Mouse (Mus musculus) embryonic facial prominence, embryonic 12.5 days (tissue): ENCODE measurements around the gene Klhl5. TPM values are rescaled to one million over a fixed set of nuclear protein-coding genes. Genes with fewer than 3 reads are reported as not detected.
A peak's percentile ranks its signal among the peaks of the same experiment; 100 is the strongest.
"Not testable (repeated sequence)": the region's sequence is repeated elsewhere in the genome, so short reads cannot be mapped to it uniquely, and the experiment has no call there.

Source experiments
- ATAC-seq: fragments of 200-750 bp; cut with Nextera tagmentation; 2 replicates; pipeline ENCODE4 v1.8.0; 2017; ENCODE audit not compliant: insufficient number of reproducible peaks, insufficient read depth, low FRiP score, low TSS enrichment
- H3K27ac ChIP-seq: fragments of 300-500 bp; sonication (generic); 2 replicates; pipeline ENCODE4 v1.5.1; 2016; ENCODE audit warnings: mild to moderate bottlenecking
- H3K27me3 ChIP-seq: fragments of 300-500 bp; sonication (generic); 2 replicates; pipeline ENCODE4 v1.6.1; 2016; ENCODE audit warnings: mild to moderate bottlenecking, moderate library complexity
- H3K36me3 ChIP-seq: fragments of 300-500 bp; sonication (generic); 2 replicates; pipeline ENCODE4 v1.6.1; 2016; ENCODE audit warnings: mild to moderate bottlenecking
- H3K4me1 ChIP-seq: fragments of 300-500 bp; sonication (generic); 2 replicates; pipeline ENCODE4 v1.6.1; 2016
- H3K4me2 ChIP-seq: fragments of 300-500 bp; sonication (generic); replicated peaks from 2 replicates; pipeline ENCODE4 v1.6.1; 2016; ENCODE audit warnings: mild to moderate bottlenecking, moderate library complexity
- H3K4me3 ChIP-seq: fragments of 300-500 bp; sonication (generic); 2 replicates; pipeline ENCODE4 v1.5.1; 2016; ENCODE audit warnings: mild to moderate bottlenecking
- H3K9ac ChIP-seq: fragments of 300-500 bp; sonication (generic); 2 replicates; pipeline ENCODE4 v1.6.1; 2016; ENCODE audit warnings: mild to moderate bottlenecking, moderate library complexity
- H3K9me3 ChIP-seq: fragments of 300-500 bp; sonication (generic); 2 replicates; pipeline ENCODE4 v1.6.1; 2016; ENCODE audit warnings: mild to moderate bottlenecking, moderate library complexity
- WGBS: fragments of 180-500 bp; shearing (Covaris S2); methylation state at CpG from one replicate; pipeline ENCODE4 v1.1.7; 2016; 5-methylcytosine and 5-hydroxymethylcytosine counted together
- polyA plus RNA-seq: library from polyadenylated mRNA; unstranded; fragments of >200 nt; fragmentation: Nextera tagmentation; extraction: Ambion mirVana; gene quantifications from 2 replicates; pipeline ENCODE4 v1.2.1, GENCODE M21; 2016

Klhl5 gene
- polyA plus RNA-seq, 1 experiment from 2014 or later, result 24.0 TPM

DNA sequence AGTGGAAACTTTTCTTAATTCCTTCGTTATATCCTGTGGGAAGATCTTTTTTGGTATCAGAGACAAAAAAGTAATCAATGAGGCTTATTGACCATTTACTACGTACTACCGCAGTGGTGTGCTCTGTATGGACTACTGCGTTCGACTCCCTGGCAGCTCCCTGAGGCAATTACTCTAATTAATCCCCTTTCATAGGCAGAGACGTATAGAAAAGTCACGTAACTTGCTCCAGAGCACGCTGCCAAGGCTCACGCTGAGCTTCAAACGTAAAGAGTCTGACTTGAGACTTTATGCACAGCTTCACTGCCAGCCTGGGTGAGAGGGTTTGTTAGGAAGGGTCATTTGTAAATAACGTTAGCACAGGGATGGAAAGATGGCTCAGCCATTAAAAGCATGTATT, 7.3 kb upstream of the Klhl5 start:
- no peaks in the 10 kb centered on the region for H3K9me3 ChIP-seq
- no peak overlapping the region for H3K27ac ChIP-seq
- H3K9ac ChIP-seq, result no peak overlapping the region
- 53% methylated on average over 11 of the region's 11 CpGs for WGBS
- H3K4me3 ChIP-seq, result no peak overlapping the region
- no peaks in the 10 kb centered on the region for H3K27me3 ChIP-seq
- H3K36me3 ChIP-seq, result no peaks in the 10 kb centered on the region
- H3K4me2 ChIP-seq, result no peak overlapping the region
- H3K4me1 ChIP-seq, result no peaks in the 10 kb centered on the region
- no peak for ATAC-seq

DNA sequence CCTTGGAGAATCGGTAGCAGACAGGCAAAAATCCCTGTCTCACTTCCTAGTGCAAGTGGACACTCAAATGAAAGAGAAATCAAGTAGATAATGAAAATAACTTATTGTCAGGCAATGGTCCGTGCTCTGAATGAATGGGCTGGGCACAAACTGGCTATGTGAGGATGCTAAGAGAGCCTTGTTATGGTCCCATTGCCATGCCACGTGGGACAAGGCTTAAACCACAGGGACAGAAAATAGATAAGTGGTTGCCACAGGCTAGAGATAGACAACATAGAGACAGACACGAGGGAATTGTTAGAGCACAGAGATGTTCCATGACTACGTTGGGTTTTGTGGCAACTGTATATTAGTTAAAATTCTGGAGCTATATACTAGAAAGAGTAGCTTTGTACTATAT, 6.1 kb upstream of the Klhl5 start:
- ATAC-seq, result no peak
- 84% methylated on average over 5 of the region's 5 CpGs for WGBS

DNA sequence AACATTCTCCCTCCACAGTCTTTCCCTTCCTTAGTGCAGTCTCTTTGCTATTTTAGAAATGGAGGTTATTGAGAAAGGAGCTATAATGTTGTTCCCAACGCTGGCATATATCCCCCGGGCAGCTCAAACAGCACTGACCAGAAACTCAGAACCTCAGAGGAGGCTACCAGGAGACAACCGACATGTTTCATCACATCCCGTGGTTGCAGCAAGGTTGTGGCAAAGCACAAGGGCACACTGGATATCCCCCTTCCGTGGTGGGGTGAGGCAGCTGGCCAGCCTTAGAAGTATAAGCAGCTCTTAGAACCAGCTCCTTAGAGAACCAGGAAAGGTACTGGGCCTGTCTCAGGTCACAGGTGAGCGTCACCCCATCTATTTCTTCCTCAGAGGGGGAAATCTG, 5.7 kb upstream of the Klhl5 start:
- no peak overlapping the region for H3K4me2 ChIP-seq
- no peak overlapping the region for H3K9ac ChIP-seq
- no peak overlapping the region for H3K4me3 ChIP-seq
- 86% methylated on average over 6 of the region's 6 CpGs for whole genome bisulfite sequencing
- no peaks in the 10 kb centered on the region for H3K27me3 ChIP-seq
- no peaks in the 10 kb centered on the region for H3K9me3 ChIP-seq
- no peaks in the 10 kb centered on the region for H3K36me3 ChIP-seq
- no peak overlapping the region for H3K27ac ChIP-seq
- H3K4me1 ChIP-seq, result no peaks in the 10 kb centered on the region
- ATAC-seq, result no peak

More for the DNA sequence above, 6.1 kb upstream of the Klhl5 start:
- Histone ChIP-seq H3K36me3 (no peaks in the 10 kb centered on the region), H3K27me3 (no peaks in the 10 kb centered on the region), H3K9me3 (no peaks in the 10 kb centered on the region), H3K4me2 (no peak overlapping the region), H3K27ac (no peak overlapping the region), H3K4me3 (no peak overlapping the region), H3K9ac (no peak overlapping the region), H3K4me1 (no peaks in the 10 kb centered on the region)

DNA sequence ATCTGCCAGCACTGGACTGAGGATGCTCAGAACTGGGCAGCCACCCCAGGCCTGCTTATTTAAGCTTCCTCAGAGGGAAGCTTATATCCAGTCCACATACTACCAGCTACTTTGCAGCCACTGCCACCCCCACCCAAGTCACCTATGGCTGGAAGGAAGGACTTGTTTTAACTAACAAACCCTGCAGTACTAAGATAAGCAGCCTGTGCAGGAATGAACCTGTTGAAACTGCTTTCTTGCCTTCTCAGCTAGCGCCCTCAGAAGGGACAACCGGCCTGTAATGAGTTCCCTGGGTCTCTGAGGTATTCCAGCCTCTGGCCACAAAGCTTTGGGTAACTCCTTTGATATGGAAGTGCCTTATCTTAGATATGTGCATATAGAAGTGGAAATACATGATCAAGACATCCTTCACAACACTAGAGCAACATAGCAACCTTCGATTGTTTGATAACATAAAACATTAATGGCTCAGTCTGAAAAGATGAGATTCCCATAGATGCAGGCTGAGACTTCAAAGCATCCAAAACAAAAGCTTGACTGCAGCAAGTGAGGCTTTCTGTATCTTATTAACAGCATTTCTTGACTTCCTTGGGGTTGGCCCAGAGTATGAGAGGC, 5.2 kb upstream of the Klhl5 start:
- Histone ChIP-seq H3K27ac (no peak overlapping the region), H3K36me3 (no peaks in the 10 kb centered on the region), H3K27me3 (no peaks in the 10 kb centered on the region), H3K4me3 (no peak overlapping the region), H3K9ac (no peak overlapping the region), H3K4me2 (no peak overlapping the region), H3K9me3 (no peaks in the 10 kb centered on the region), H3K4me1 (no peaks in the 10 kb centered on the region; the same call in 1 of the 2 replicates)
- ATAC-seq, result no peak
- WGBS, result 75% methylated on average over 3 of the region's 3 CpGs

DNA sequence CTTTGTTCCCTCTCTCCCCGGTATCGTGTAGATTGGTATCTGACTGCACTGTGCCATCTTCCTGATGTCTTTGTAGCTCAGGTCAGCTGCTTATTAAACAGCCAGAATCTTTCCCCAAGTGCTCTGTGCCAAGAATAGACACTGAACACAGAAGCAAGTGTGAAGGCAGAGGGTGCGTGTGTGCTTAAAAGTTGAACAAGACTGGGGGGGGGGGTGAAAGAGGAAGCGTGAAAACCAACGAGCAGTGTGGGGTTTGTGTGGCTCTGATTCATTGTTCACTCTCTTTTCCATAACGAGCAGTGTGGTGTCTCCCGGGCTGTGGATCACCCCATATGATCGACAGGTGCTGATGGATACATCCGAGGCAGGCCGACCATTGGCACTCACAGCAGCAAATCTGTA, 4.7 kb upstream of the Klhl5 start:
- no peaks in the 10 kb centered on the region for H3K27me3 ChIP-seq
- no peaks in the 10 kb centered on the region for H3K9me3 ChIP-seq
- no peak overlapping the region for H3K9ac ChIP-seq
- H3K4me1 ChIP-seq, result no peaks in the 10 kb centered on the region; the same call in 1 of the 2 replicates
- no peak for ATAC-seq
- no peaks in the 10 kb centered on the region for H3K36me3 ChIP-seq
- H3K27ac ChIP-seq, result no peak overlapping the region
- no peak overlapping the region for H3K4me3 ChIP-seq
- WGBS, result 71% methylated on average over 10 of the region's 10 CpGs
- no peak overlapping the region for H3K4me2 ChIP-seq

DNA sequence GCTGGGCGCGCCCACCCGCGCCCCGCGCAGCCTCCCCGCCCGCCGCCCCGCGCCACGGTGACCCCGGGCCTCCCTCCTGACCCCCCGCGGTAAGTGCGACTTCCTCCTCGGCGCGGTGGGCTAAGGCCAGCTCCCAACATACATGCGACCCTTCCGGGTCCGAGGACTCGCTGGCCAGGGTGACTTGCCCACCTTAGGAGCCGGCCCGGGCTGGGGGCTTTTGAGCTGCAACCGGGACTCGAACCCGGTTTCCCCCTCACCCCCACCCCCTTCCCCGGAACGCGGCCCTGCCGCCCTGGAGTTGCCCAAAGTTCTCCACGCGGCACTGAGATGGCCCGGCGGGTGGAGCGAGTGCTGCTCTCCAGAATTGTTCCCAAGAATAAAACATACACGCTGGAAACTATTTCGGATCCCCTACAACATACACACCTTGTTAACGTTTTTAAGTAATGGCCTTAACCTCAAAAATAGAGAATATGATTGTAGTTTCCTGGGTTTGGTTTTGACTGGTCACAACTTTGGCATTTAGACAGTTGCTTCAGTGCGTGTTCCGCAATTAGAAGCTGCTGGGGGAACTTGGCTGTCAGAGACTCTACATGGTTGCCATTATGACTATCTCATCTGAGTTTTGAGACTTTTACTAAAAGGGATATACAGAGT, 564 bp downstream of the Klhl5 start:
- H3K27me3 ChIP-seq, result no peaks in the 10 kb centered on the region
- peak overlapping the region; percentile 64 for H3K4me2 ChIP-seq
- H3K27ac ChIP-seq, result peak overlapping the region; percentile 83
- H3K4me3 ChIP-seq, result peak overlapping the region; percentile 81
- WGBS, result 3% methylated on average over 35 of the region's 42 CpGs
- H3K9ac ChIP-seq, result peak overlapping the region; percentile 86
- H3K4me1 ChIP-seq, result no peaks in the 10 kb centered on the region; the same call in 1 of the 2 replicates
- H3K9me3 ChIP-seq, result no peaks in the 10 kb centered on the region
- ATAC-seq, result peak; percentile 30; the same call in 1 of the 2 replicates
- no peaks in the 10 kb centered on the region for H3K36me3 ChIP-seq

DNA sequence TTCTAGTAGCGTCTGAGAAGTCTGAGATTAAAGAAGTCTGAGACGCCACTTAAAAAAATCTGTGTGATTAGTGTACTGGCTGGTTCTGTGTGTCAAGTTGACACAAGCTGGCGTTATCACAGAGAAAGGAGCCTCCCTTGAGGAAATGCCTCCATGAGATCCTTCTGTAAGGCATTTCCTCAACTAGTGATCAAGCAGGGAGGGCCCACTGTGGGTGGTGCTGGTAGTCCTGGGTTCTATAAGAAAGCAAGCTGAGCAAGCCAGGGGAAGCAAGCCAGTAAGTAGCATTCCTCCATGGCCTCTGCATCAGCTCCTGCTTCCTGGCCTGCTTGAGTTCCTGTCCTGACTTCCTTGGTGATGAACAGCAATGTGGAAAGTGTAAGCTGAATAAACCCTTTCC, 4.9 kb downstream of the Klhl5 start:
- not testable (repeated sequence) for H3K9ac ChIP-seq

DNA sequence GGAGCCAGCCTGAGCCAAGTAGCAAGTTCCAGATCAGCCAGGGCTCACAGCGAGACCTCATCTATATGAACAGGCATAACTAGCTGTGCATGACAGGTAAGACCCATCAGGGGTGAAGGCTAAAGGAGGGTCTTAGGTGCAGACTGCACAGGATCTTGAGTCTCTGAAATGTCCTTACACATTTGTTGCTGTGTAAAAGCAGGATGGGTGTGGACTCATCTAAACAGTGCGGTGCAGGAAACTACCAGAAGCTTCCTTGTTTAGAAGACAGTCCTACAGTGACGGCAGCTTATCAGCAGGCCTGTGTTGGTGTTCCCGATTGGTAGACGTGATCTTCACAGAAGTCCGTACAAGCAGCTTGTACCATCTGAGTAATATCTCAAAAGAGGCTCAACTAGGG, 6.0 kb downstream of the Klhl5 start:
- Histone ChIP-seq H3K4me1 (no peaks in the 10 kb centered on the region), H3K27me3 (no peaks in the 10 kb centered on the region), H3K27ac (no peak overlapping the region), H3K9ac (no peak overlapping the region), H3K9me3 (no peaks in the 10 kb centered on the region), H3K36me3 (peaks cover 7% of the 10 kb centered on the region; the same call in 1 of the 2 replicates), H3K4me2 (no peak overlapping the region), H3K4me3 (no peak overlapping the region)
- no peak for ATAC-seq
- WGBS, result 88% methylated on average over 6 of the region's 6 CpGs

More for the DNA sequence above, 4.9 kb downstream of the Klhl5 start:
- 61% methylated on average over 3 of the region's 3 CpGs for WGBS
- H3K4me3 ChIP-seq, H3K9me3 ChIP-seq, H3K27me3 ChIP-seq, ATAC-seq, H3K36me3 ChIP-seq, H3K4me2 ChIP-seq, H3K27ac ChIP-seq, H3K4me1 ChIP-seq: not testable (repeated sequence)

DNA sequence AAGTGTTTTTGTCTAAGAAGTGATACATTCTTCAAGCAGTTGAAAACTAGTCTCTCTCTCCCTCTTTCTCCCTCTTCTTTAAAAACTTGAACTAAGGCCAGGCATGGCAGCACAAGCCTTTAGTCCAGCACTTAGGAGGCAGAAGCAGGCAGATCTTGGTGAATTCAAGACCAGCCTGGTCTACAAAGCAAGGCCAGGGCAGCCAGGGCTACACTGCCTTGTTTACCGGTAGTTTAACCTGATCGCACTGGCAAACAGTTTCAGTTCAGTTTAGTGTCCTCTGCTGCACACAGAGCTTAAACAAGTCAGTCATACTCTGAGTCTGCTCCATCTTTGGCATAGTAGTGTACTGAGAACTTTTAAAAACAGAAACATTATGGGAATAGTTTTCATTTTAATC, 9.4 kb downstream of the Klhl5 start:
- no peak for ATAC-seq
- H3K27me3 ChIP-seq, result no peaks in the 10 kb centered on the region

DNA sequence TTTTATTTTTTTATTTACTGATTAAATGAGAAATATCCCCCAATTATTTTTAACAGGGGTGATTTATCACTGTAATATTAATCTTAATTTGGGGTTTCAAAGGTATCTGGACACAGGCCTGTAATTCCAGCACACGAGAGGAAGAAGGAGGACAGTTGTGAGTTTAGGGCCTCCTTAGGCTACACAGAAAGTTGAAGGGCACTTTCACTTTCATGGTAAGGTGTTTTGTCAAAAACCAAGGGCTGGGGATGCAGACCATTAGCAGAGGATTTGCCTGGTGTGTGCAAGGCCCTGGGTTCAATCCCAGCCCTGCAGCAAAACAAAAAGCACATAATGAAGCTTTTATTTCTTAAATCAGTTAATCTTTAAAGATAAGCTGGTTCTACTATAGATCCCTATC, 12.2 kb downstream of the Klhl5 start:
- no peak for ATAC-seq
- H3K4me3 ChIP-seq, result no peak overlapping the region
- H3K9me3 ChIP-seq, result no peaks in the 10 kb centered on the region
- no peak overlapping the region for H3K9ac ChIP-seq
- H3K4me2 ChIP-seq, result no peak overlapping the region
- H3K36me3 ChIP-seq, result peaks cover 7% of the 10 kb centered on the region; the same call in 1 of the 2 replicates
- H3K4me1 ChIP-seq, result no peaks in the 10 kb centered on the region
- WGBS, result 80% methylated on average over 1 of the region's 1 CpGs
- no peaks in the 10 kb centered on the region for H3K27me3 ChIP-seq
- H3K27ac ChIP-seq, result no peak overlapping the region

More for the DNA sequence above, 9.4 kb downstream of the Klhl5 start:
- no peak overlapping the region for H3K27ac ChIP-seq
- no peaks in the 10 kb centered on the region for H3K9me3 ChIP-seq
- no peak overlapping the region for H3K4me3 ChIP-seq
- peaks cover 7% of the 10 kb centered on the region; the same call in 1 of the 2 replicates for H3K36me3 ChIP-seq
- no peak overlapping the region for H3K9ac ChIP-seq
- no peaks in the 10 kb centered on the region for H3K4me1 ChIP-seq
- WGBS, result 96% methylated on average over 2 of the region's 2 CpGs
- no peak overlapping the region for H3K4me2 ChIP-seq

DNA sequence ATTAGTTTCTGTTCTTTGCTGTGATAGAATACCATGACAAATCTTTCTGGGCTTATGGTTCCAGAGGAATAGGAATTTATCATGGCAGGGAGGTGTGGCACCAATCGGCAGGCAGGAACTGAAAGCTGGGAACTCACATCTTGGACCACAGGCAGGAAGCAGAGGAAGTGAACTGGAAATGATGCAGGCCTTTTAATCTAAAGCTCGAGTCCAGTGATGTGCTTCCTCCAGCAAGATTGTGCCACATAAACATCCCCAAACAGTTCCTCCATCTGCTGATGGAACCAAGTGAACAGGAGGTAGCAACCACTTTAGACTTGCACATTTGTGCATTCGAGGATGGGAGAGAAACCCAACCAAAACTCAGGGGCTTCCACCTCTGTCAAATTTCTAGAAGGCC, 12.6 kb downstream of the Klhl5 start:
- H3K4me1 ChIP-seq, result no peaks in the 10 kb centered on the region
- no peaks in the 10 kb centered on the region for H3K27me3 ChIP-seq
- H3K9me3 ChIP-seq, result no peaks in the 10 kb centered on the region
- peaks cover 7% of the 10 kb centered on the region; the same call in 1 of the 2 replicates for H3K36me3 ChIP-seq
- ATAC-seq, result no peak
- no peak overlapping the region for H3K4me3 ChIP-seq
- no peak overlapping the region for H3K27ac ChIP-seq
- no peak overlapping the region for H3K4me2 ChIP-seq
- 71% methylated on average over 3 of the region's 3 CpGs for WGBS
- no peak overlapping the region for H3K9ac ChIP-seq

DNA sequence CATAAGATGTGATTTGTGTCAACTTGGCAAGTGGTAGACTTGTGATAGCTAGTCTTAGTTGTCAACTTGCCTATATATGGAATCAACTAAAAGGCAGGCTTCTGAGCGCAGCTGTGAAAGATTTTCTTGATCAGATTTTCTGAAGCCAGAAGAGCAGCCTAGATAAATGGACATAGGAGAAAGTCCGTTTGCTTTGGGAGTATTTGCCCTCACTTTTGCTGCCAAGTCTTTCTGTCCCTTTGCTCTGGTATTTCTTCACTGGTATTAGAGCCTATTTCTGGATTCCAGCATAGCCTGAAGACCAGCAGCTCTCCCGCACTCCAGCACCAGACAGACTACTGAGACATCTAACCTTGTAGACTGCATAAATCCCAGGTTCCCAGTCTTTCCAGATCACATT, 15.3 kb downstream of the Klhl5 start:
- H3K27me3 ChIP-seq, result no peaks in the 10 kb centered on the region
- WGBS, result 87% methylated on average over 3 of the region's 3 CpGs
- H3K27ac ChIP-seq, result no peak overlapping the region
- no peaks in the 10 kb centered on the region for H3K9me3 ChIP-seq
- no peak overlapping the region for H3K9ac ChIP-seq
- H3K4me2 ChIP-seq, result no peak overlapping the region
- H3K4me3 ChIP-seq, result no peak overlapping the region
- ATAC-seq, result no peak
- no peaks in the 10 kb centered on the region for H3K36me3 ChIP-seq
- H3K4me1 ChIP-seq, result no peaks in the 10 kb centered on the region
